Mouse (Mus musculus): ENCODE data around the gene Dlg3. TPM values are rescaled to one million over a fixed set of nuclear protein-coding genes. Genes with fewer than 3 reads are reported as not detected.

The Dlg3 gene
- polyA plus RNA-seq, 1 experiment from 2014 or later: 15.7 TPM

Other genes with a start within 250 kb of the Dlg3 start
- not detected in 2 replicates for gene Dgat2l6, start 242.9 kb upstream of the Dlg3 start, polyA plus RNA-seq (2016; fragmentation: Nextera tagmentation; extraction: Ambion mirVana)
- gene Awat1, start 195.5 kb upstream of the Dlg3 start, polyA plus RNA-seq (2016; fragmentation: Nextera tagmentation; extraction: Ambion mirVana): not detected in 2 replicates
- not detected in 2 replicates for gene P2ry4, start 172.9 kb upstream of the Dlg3 start, polyA plus RNA-seq (2016; fragmentation: Nextera tagmentation; extraction: Ambion mirVana)
- not detected in 2 replicates for gene Arr3, start 162.2 kb upstream of the Dlg3 start, polyA plus RNA-seq (2016; fragmentation: Nextera tagmentation; extraction: Ambion mirVana)
- gene Kif4, start 142.0 kb upstream of the Dlg3 start, polyA plus RNA-seq (2016; fragmentation: Nextera tagmentation; extraction: Ambion mirVana): 39.7 and 40.6 TPM in 2 replicates
- gene Pdzd11, start 141.2 kb upstream of the Dlg3 start, polyA plus RNA-seq (2016; fragmentation: Nextera tagmentation; extraction: Ambion mirVana): 104 and 117 TPM in 2 replicates
- gene Gdpd2, start 37.8 kb upstream of the Dlg3 start, polyA plus RNA-seq (2016; fragmentation: Nextera tagmentation; extraction: Ambion mirVana): 1.7 and 1.9 TPM in 2 replicates

All from limb, embryonic 12.5 days (tissue).